Mouse (Mus musculus): ENCODE measurements at regions not wholly inside any gene's neighbourhood (a gene's known extent, or its start where the extent isn't known, plus 50 kb on each side); places are given as distances from the start of the nearest gene placed in this dataset.

- TF ChIP-seq CTCF (IDR thresholded peaks at IDR 0.05; ENCODE audit: borderline replicate concordance, insufficient read depth, low read depth, low read length) (no peak), POLR2A (IDR thresholded peaks at IDR 0.05; ENCODE audit: borderline replicate concordance, insufficient read depth, low read length) (no peak)
Measured at GRCm38 (mm10) chr11:45592335-45592734, 259.5 kb upstream of the Clint1 start.

Data from cerebellum, adult 2 months (tissue).